Mouse (Mus musculus): ENCODE results near the gene St14. TPM values are rescaled to one million over a fixed set of nuclear protein-coding genes. Genes with fewer than 3 reads are reported as not detected.

Gene St14
- polyA plus RNA-seq, 1 experiment = 2.6 TPM

DNA sequence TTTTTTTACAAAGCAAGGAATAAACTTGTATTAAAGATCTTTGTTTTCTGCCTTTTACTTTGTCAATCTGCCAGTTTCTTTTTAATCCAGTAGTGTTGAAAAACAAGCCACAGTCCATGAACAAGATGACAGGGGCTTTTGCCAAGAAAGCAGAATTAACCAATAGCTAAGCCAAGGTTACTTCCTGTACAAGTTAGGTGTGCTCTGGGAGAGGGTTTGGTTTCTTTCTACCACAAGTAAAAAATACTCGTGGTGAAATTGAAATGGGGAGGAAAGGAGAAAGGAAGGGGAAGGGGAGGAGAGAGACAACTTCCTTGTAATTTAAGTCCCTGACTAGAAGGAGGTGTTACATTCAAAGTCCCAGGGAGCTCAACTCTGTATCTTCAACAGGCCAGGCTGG, 31.3 kb upstream of the St14 start:
- Histone ChIP-seq H3K27me3 (replicated peaks) (peaks cover 6% of the 10 kb centered on the region), H3K9me3 (no peaks in the 10 kb centered on the region), H3K4me3 (replicated peaks) (no peak overlapping the region), H3K4me1 (peaks cover 10% of the 10 kb centered on the region), H3K36me3 (replicated peaks; ENCODE audit: low read length) (no peaks in the 10 kb centered on the region)
- TF ChIP-seq GATA1 (IDR thresholded peaks at IDR 0.05; ENCODE audit: borderline replicate concordance, low read length) (no peak), FLI1 (IDR thresholded peaks at IDR 0.05; ENCODE audit: low read length) (no peak)

GRCm38 (mm10) chr9:31159910-31160309, 28.3 kb upstream of the St14 start:
- no peak overlapping the region for H3K4me3 ChIP-seq (replicated peaks)
- H3K36me3 ChIP-seq (replicated peaks; ENCODE audit: low read length) = peaks cover 4% of the 10 kb centered on the region
- H3K27me3 ChIP-seq (replicated peaks) = no peaks in the 10 kb centered on the region
- no peaks in the 10 kb centered on the region for H3K9me3 ChIP-seq
- no peak for TF ChIP-seq GATA1 (IDR thresholded peaks at IDR 0.05; ENCODE audit: borderline replicate concordance, low read length)
- no peak for TF ChIP-seq FLI1 (IDR thresholded peaks at IDR 0.05; ENCODE audit: low read length)
- H3K4me1 ChIP-seq = peaks cover 13% of the 10 kb centered on the region

- TF ChIP-seq GATA1 (IDR thresholded peaks at IDR 0.05; ENCODE audit: borderline replicate concordance, low read length) (no peak), FLI1 (IDR thresholded peaks at IDR 0.05; ENCODE audit: low read length) (no peak)
- H3K4me1 ChIP-seq = peaks cover 3% of the 10 kb centered on the region
- peaks cover 4% of the 10 kb centered on the region for H3K36me3 ChIP-seq (replicated peaks; ENCODE audit: low read length)
- no peaks in the 10 kb centered on the region for H3K27me3 ChIP-seq (replicated peaks)
- no peak overlapping the region for H3K4me3 ChIP-seq (replicated peaks)
- no peaks in the 10 kb centered on the region for H3K9me3 ChIP-seq
These were observed 24.9 kb upstream of the St14 start for GRCm38 (mm10) chr9:31156594-31156993.

GRCm38 (mm10) chr9:31151050-31151449, 19.4 kb upstream of the St14 start:
- no peaks in the 10 kb centered on the region for H3K36me3 ChIP-seq (replicated peaks; ENCODE audit: low read length)
- no peak overlapping the region for H3K4me3 ChIP-seq (replicated peaks)

GRCm38 (mm10) chr9:31148135-31148534, 16.5 kb upstream of the St14 start:
- Histone ChIP-seq H3K4me1 (peaks cover 22% of the 10 kb centered on the region), H3K9me3 (no peaks in the 10 kb centered on the region), H3K36me3 (replicated peaks; ENCODE audit: low read length) (no peaks in the 10 kb centered on the region), H3K27me3 (replicated peaks) (peaks cover 4% of the 10 kb centered on the region), H3K4me3 (replicated peaks) (no peak overlapping the region)
- no peak for TF ChIP-seq FLI1 (IDR thresholded peaks at IDR 0.05; ENCODE audit: low read length)
- TF ChIP-seq GATA1 (IDR thresholded peaks at IDR 0.05; ENCODE audit: borderline replicate concordance, low read length) = no peak

More at GRCm38 (mm10) chr9:31151050-31151449, 19.4 kb upstream of the St14 start:
- no peaks in the 10 kb centered on the region; the same call in 1 of the 2 replicates for H3K4me1 ChIP-seq
- H3K9me3 ChIP-seq = no peaks in the 10 kb centered on the region
- H3K27me3 ChIP-seq (replicated peaks) = peaks cover 4% of the 10 kb centered on the region
- TF ChIP-seq GATA1 (IDR thresholded peaks at IDR 0.05; ENCODE audit: borderline replicate concordance, low read length) (no peak), FLI1 (IDR thresholded peaks at IDR 0.05; ENCODE audit: low read length) (no peak)

- Histone ChIP-seq H3K9me3 (no peaks in the 10 kb centered on the region), H3K4me3 (replicated peaks) (no peak overlapping the region), H3K36me3 (replicated peaks; ENCODE audit: low read length) (no peaks in the 10 kb centered on the region), H3K4me1 (peaks cover 22% of the 10 kb centered on the region), H3K27me3 (replicated peaks) (peaks cover 14% of the 10 kb centered on the region)
- no peak for TF ChIP-seq GATA1 (IDR thresholded peaks at IDR 0.05; ENCODE audit: borderline replicate concordance, low read length)
- no peak for TF ChIP-seq FLI1 (IDR thresholded peaks at IDR 0.05; ENCODE audit: low read length)
These were observed 13.7 kb upstream of the St14 start for GRCm38 (mm10) chr9:31145272-31145925.

DNA sequence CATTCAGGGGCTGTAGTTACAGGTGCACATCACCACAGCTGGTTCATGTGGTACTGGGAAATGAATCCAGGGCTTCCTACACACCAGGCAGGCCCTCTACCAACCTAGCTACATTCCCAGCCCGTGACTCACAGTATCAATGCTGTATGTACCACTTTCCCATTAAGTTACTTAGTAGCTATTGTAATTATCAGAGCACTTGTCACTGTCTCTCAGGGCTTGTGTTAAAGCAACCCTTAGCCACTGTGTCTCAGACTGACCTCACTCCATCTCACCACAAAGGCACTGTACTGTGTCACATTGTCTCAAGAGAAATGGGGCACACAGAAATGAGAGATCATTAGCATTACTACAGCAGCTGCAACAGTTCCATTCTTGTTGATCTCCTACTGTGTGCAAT, 11.3 kb upstream of the St14 start:
- no peak for TF ChIP-seq GATA1 (IDR thresholded peaks at IDR 0.05; ENCODE audit: borderline replicate concordance, low read length)
- no peak for TF ChIP-seq FLI1 (IDR thresholded peaks at IDR 0.05; ENCODE audit: low read length)
- Histone ChIP-seq H3K9me3 (no peaks in the 10 kb centered on the region), H3K4me3 (replicated peaks) (no peak overlapping the region), H3K36me3 (replicated peaks; ENCODE audit: low read length) (no peaks in the 10 kb centered on the region), H3K4me1 (peaks cover 22% of the 10 kb centered on the region), H3K27me3 (replicated peaks) (peaks cover 19% of the 10 kb centered on the region)

GRCm38 (mm10) chr9:31133131-31133530, 1.5 kb upstream of the St14 start:
- peaks cover 90% of the 10 kb centered on the region for H3K27me3 ChIP-seq (replicated peaks)
- TF ChIP-seq GATA1 (IDR thresholded peaks at IDR 0.05; ENCODE audit: borderline replicate concordance, low read length) = no peak
- no peak for TF ChIP-seq FLI1 (IDR thresholded peaks at IDR 0.05; ENCODE audit: low read length)
- no peaks in the 10 kb centered on the region for H3K36me3 ChIP-seq (replicated peaks; ENCODE audit: low read length)
- H3K4me1 ChIP-seq = peaks cover 54% of the 10 kb centered on the region
- H3K4me3 ChIP-seq (replicated peaks) = no peak overlapping the region
- no peaks in the 10 kb centered on the region for H3K9me3 ChIP-seq

DNA sequence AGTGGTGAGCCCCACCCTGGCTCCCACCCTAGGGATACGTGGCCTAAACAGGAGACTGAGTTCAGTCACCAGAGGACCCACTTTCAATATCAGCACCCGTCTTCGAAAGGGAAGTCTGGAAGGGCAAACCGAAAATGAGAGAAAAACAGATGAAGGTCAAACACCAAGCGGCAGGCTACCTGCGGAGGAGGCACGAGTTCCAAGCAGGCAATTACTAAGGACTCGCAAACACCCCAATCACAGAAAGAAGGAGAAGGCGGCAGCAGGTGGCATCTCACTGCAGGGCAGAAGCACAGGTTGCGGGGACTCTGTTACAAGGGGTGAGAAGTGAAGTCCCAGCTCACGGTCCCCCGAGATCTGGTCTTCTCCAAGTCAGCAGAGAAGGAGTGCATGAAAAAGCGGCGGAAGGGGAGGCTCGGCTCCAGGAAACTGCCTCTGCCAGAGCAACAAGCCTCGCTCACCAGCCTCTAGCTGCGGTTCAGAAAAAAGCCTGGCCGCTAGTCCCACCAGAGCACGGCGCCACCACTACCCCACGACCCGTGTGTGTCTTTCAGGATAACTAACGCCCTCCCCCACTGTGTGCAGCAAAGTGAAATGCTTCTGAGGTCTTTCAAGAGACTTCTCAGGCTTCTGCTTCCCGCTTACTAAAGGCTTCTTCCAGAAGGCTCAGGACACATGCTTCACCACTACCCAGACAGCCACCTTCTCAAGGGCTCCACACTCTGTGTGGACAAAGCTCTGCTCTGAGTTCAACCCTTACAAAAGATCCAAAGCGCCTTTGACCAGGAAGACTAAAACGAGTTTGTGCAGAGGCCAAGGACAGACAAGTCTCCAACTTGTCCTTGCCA, 1.1 kb downstream of the St14 start:
- Histone ChIP-seq H3K27me3 (replicated peaks) (peaks cover 93% of the 10 kb centered on the region), H3K9me3 (no peaks in the 10 kb centered on the region), H3K4me3 (replicated peaks) (peak overlapping the region; percentile 91), H3K36me3 (replicated peaks; ENCODE audit: low read length) (no peaks in the 10 kb centered on the region), H3K4me1 (peaks cover 63% of the 10 kb centered on the region)
- no peak for TF ChIP-seq FLI1 (IDR thresholded peaks at IDR 0.05; ENCODE audit: low read length)

DNA sequence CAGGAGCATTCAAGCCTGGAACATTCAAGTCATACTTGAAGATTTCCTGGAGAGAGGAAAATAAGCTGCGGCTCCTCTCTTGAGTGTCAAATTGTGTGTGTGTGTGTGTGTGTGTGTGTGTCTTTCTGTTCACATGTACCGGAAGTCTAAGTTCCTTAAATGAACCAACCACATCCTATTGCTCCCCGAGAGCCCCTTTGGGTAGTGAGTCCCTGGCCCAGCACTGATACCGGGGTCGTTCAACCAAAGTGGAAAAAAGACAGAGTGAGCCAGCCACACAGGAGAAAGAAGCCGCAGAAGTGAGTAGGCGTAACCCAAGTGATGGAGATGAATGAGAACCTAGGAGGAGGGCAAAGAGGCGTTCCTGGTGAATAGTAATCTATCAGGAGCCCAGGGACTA, 1.7 kb downstream of the St14 start:
- peak overlapping the region; percentile 91 for H3K4me3 ChIP-seq (replicated peaks)
- no peak for TF ChIP-seq FLI1 (IDR thresholded peaks at IDR 0.05; ENCODE audit: low read length)
- TF ChIP-seq GATA1 (IDR thresholded peaks at IDR 0.05; ENCODE audit: borderline replicate concordance, low read length) = no peak
- peaks cover 87% of the 10 kb centered on the region for H3K27me3 ChIP-seq (replicated peaks)
- peaks cover 63% of the 10 kb centered on the region for H3K4me1 ChIP-seq
- no peaks in the 10 kb centered on the region for H3K36me3 ChIP-seq (replicated peaks; ENCODE audit: low read length)
- no peaks in the 10 kb centered on the region for H3K9me3 ChIP-seq
